Comparison of ENCODE assay signal across 15 mouse cellular contexts in the genomic region with DNA sequence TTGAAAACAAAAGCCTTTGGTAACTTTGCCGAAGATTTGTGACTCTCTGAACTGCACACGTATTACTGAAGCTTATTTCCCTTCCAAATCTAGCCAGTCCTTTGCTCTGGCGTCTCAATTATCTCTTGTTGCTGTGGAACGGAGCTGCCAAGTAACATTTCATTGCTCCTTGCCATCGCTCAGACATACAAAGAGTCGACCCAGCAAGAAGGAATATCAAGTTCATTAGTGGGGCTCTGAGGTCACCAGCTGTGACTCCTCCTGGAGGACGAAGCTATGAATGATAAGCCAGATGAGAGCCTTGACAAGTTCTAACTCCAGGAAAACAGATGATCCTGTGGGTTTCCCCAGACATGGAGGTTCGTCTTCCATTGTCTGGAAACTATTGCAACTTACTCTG.
DNase-seq lines count a peak whose midpoint lies in the region; ATAC-seq lines count a peak whose summit lies in the region.
"Had no signal": no experiment of that assay in that cellular context is flagged by ENCODE, and none has a peak within 500 bp of the region (broad histone marks: within the 10 kb centered on the region; RNA-seq: fewer than 3 reads in every experiment).

No protein-coding gene starts in this region.

- no peak overlapping the region for H3K27ac ChIP-seq in forebrain, embryonic 11.5 days (ENCODE audit: low read depth, low read length)
- no peak overlapping the region for H3K27ac ChIP-seq in forebrain, embryonic 13.5 days
- H3K27ac ChIP-seq in hindbrain, embryonic 11.5 days (ENCODE audit: low read depth, low read length): no peak overlapping the region
- H3K27ac ChIP-seq: left cerebral cortex, adult 2 months; lung, embryonic 15.5 days; stomach, postnatal 0 days had no signal

- no peak overlapping the region for H3K9ac ChIP-seq in forebrain, embryonic 11.5 days (ENCODE audit: low read length)
- no peak overlapping the region for H3K9ac ChIP-seq in forebrain, embryonic 13.5 days
- H3K9ac ChIP-seq in hindbrain, embryonic 11.5 days (ENCODE audit: low read depth, low read length): no peak overlapping the region
- H3K9ac ChIP-seq: lung, embryonic 15.5 days had no signal

- H3K4me3 ChIP-seq in forebrain, embryonic 11.5 days (ENCODE audit: low read depth, low read length): no peak overlapping the region
- no peak overlapping the region for H3K4me3 ChIP-seq in forebrain, embryonic 13.5 days
- H3K4me3 ChIP-seq in hindbrain, embryonic 11.5 days (ENCODE audit: low read depth, low read length): no peak overlapping the region
- H3K4me3 ChIP-seq: left cerebral cortex, adult 2 months; lung, embryonic 15.5 days had no signal

- H3K36me3 ChIP-seq in forebrain, embryonic 11.5 days (ENCODE audit: control insufficient read depth, insufficient read depth, low read length): no peaks in the 10 kb centered on the region
- H3K36me3 ChIP-seq in forebrain, embryonic 13.5 days (ENCODE audit: poor library complexity, severe bottlenecking): no peaks in the 10 kb centered on the region
- no peaks in the 10 kb centered on the region for H3K36me3 ChIP-seq in hindbrain, embryonic 11.5 days (ENCODE audit: control insufficient read depth, insufficient read depth, low read length)
- H3K36me3 ChIP-seq: lung, embryonic 15.5 days had no signal

- ATAC-seq in forebrain, embryonic 11.5 days (replicated peaks; ENCODE audit: low FRiP score): 0 out of 2 replicates have a peak, but pooled peaks have one; percentile 21
- ATAC-seq in forebrain, embryonic 13.5 days: no peak
- peak; percentile 73 for ATAC-seq in hindbrain, embryonic 11.5 days (ENCODE audit: low FRiP score)
- ATAC-seq in megakaryocyte, adult 5-6 weeks (ENCODE audit: poor library complexity, severe bottlenecking): no peak
- ATAC-seq: Patski had no signal

- 41% methylated on average over 8 of the region's 8 CpGs for WGBS in forebrain, embryonic 11.5 days
- 33% methylated on average over 8 of the region's 8 CpGs for WGBS in forebrain, embryonic 13.5 days
- WGBS in hindbrain, embryonic 11.5 days: 36% methylated on average over 8 of the region's 8 CpGs

- no peaks in the 10 kb centered on the region for H3K27me3 ChIP-seq in forebrain, embryonic 11.5 days (ENCODE audit: control insufficient read depth, insufficient read depth, low read length)
- H3K27me3 ChIP-seq in forebrain, embryonic 13.5 days: no peaks in the 10 kb centered on the region
- H3K27me3 ChIP-seq in hindbrain, embryonic 11.5 days (ENCODE audit: control insufficient read depth, insufficient read depth, low read length): no peaks in the 10 kb centered on the region
- H3K27me3 ChIP-seq: lung, embryonic 15.5 days had no signal

- no peak for DNase-seq in forebrain, embryonic 11.5 days (ENCODE audit: low spot score)
- DNase-seq in Muller cell, postnatal 12 days (ENCODE audit: inconsistent ontology term): peak; percentile 57
- DNase-seq in hindbrain, embryonic 11.5 days (ENCODE audit: low spot score): peak; percentile 30
- DNase-seq in neural tube, embryonic 10.5 days (ENCODE audit: extremely low spot score, low spot score): peak; percentile 27
- no peak for DNase-seq in urinary bladder, postnatal 36 days (ENCODE audit: low spot score in 2 of 2)
- no peak for DNase-seq in cerebellum, adult 9-10 months
- DNase-seq: heart, postnatal 36 days; thymus, postnatal 4 days had no signal

- H3K4me2 ChIP-seq in forebrain, embryonic 11.5 days (ENCODE audit: low read depth, low read length, severe bottlenecking): no peak overlapping the region
- H3K4me2 ChIP-seq in forebrain, embryonic 13.5 days: no peak overlapping the region
- H3K4me2 ChIP-seq in hindbrain, embryonic 11.5 days (replicated peaks; ENCODE audit: low read depth, low read length): no peak overlapping the region
- H3K4me2 ChIP-seq: heart, embryonic 11.5 days; lung, embryonic 15.5 days had no signal

- H3K4me1 ChIP-seq in forebrain, embryonic 11.5 days (replicated peaks; ENCODE audit: control insufficient read depth, insufficient read depth, low read length): no peaks in the 10 kb centered on the region
- peaks cover 3% of the 10 kb centered on the region; the same call in 1 of the 2 replicates for H3K4me1 ChIP-seq in forebrain, embryonic 13.5 days
- no peaks in the 10 kb centered on the region for H3K4me1 ChIP-seq in hindbrain, embryonic 11.5 days (replicated peaks; ENCODE audit: control insufficient read depth, insufficient read depth, low read length)
- H3K4me1 ChIP-seq: lung, embryonic 15.5 days had no signal

- H3K9me3 ChIP-seq in forebrain, embryonic 11.5 days (ENCODE audit: control insufficient read depth, low read length): no peaks in the 10 kb centered on the region
- H3K9me3 ChIP-seq in forebrain, embryonic 13.5 days (replicated peaks): no peaks in the 10 kb centered on the region
- no peaks in the 10 kb centered on the region for H3K9me3 ChIP-seq in hindbrain, embryonic 11.5 days (ENCODE audit: control insufficient read depth, low read length)
- H3K9me3 ChIP-seq: lung, embryonic 15.5 days had no signal

Comparison
In these comparisons a context has a peak if more than half of its experiments do, and no peak if none do; other contexts are left out.
1. ATAC-seq: peak in forebrain, embryonic 11.5 days (single experiment) and hindbrain, embryonic 11.5 days (single experiment); none in forebrain, embryonic 13.5 days (single experiment) and megakaryocyte, adult 5-6 weeks (single experiment).
2. DNase-seq: peak in Muller cell, postnatal 12 days (single experiment), hindbrain, embryonic 11.5 days (single experiment) and neural tube, embryonic 10.5 days (single experiment); none in forebrain, embryonic 11.5 days (single experiment), urinary bladder, postnatal 36 days (0 of 2) and cerebellum, adult 9-10 months (single experiment).